ENCODE assay signal across 13 mouse cellular contexts in the genomic region with DNA sequence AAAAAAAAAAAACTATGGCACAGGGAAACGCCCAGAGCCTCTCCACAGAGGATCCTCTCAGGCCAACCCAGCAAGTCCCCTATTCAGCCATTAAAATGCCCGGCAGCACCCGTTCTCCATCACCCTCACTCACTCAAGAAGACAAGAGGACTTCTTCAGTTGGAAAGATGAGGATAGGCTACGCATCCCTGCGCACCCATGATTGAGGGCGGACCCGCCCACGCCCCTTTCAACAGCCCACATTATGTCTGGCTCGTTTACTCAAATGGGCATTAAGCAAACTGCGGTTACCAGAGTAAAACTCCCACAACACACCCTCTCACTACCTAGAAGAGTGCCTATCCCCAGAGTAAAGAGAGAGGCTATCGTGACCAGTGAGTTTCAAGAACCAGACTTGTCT. TPM values are rescaled to one million over a fixed set of nuclear protein-coding genes. Genes with fewer than 3 reads are reported as not detected.
A peak's percentile ranks its signal among the peaks of the same experiment; 100 is the strongest.
DNase-seq lines count a peak whose midpoint lies in the region; ATAC-seq and TF ChIP-seq lines count a peak whose summit lies in the region.
"Had no signal": no experiment of that assay in that cellular context is flagged by ENCODE, and none has a peak within 500 bp of the region (broad histone marks: within the 10 kb centered on the region; RNA-seq: fewer than 3 reads in every experiment).

No protein-coding gene starts in this region.

- peak overlapping the region; percentile 55; the same call in 1 of the 2 replicates for H3K4me3 ChIP-seq in layer of hippocampus, adult 2 months
- peak overlapping the region; percentile 40; the same call in 1 of the 2 replicates for H3K4me3 ChIP-seq in embryonic facial prominence, embryonic 14.5 days (ENCODE audit: low read depth, low read length)
- H3K4me3 ChIP-seq in hindbrain, embryonic 13.5 days: peak overlapping the region; percentile 45
- peak overlapping the region; percentile 59 for H3K4me3 ChIP-seq in midbrain, embryonic 16.5 days (ENCODE audit: low read depth, low read length)
- H3K4me3 ChIP-seq: erythroblast, embryonic 14.5 days had no signal

- peak in 1 of 2 experiments; percentile 29 for DNase-seq in layer of hippocampus, adult 2 months (ENCODE audit: low spot score in 2 of 2)
- no peak for DNase-seq in layer of hippocampus, postnatal 14 days (ENCODE audit: low spot score in 2 of 2)
- no peak for DNase-seq in embryonic facial prominence, embryonic 14.5 days (ENCODE audit: low spot score)
- DNase-seq in gastrocnemius, postnatal 14 days: no peak
- no peak for DNase-seq in spleen, postnatal 14 days (ENCODE audit: low spot score in 2 of 2)
- no peak for DNase-seq in layer of hippocampus, postnatal 36 days
- DNase-seq: kidney, adult 9 months had no signal

- TF ChIP-seq CTCF in layer of hippocampus, adult 2 months (conservative IDR thresholded peaks at IDR 0.05): no peak

- H3K9ac ChIP-seq in embryonic facial prominence, embryonic 14.5 days (ENCODE audit: low read depth, low read length): no peak overlapping the region; the same call in 1 of the 2 replicates
- no peak overlapping the region for H3K9ac ChIP-seq in hindbrain, embryonic 13.5 days
- H3K9ac ChIP-seq in midbrain, embryonic 16.5 days (ENCODE audit: low read depth, low read length): no peak overlapping the region
- H3K9ac ChIP-seq: liver, embryonic 14.5 days had no signal

- intact Hi-C loops in gastrocnemius, postnatal 14 days (cut with DNase I; ENCODE audit: low total_unique reads): no loop called here

- H3K9me3 ChIP-seq in embryonic facial prominence, embryonic 14.5 days (ENCODE audit: control insufficient read depth, low read length): no peaks in the 10 kb centered on the region
- no peaks in the 10 kb centered on the region for H3K9me3 ChIP-seq in hindbrain, embryonic 13.5 days
- H3K9me3 ChIP-seq in midbrain, embryonic 16.5 days (replicated peaks; ENCODE audit: control insufficient read depth, low read length, poor library complexity, severe bottlenecking): no peaks in the 10 kb centered on the region

- H3K4me2 ChIP-seq in embryonic facial prominence, embryonic 14.5 days (ENCODE audit: low read depth, low read length): peak overlapping the region; percentile 92
- H3K4me2 ChIP-seq in hindbrain, embryonic 13.5 days: peak overlapping the region; percentile 73
- H3K4me2 ChIP-seq in midbrain, embryonic 16.5 days (ENCODE audit: low read length): peak overlapping the region; percentile 98

- H3K27me3 ChIP-seq in embryonic facial prominence, embryonic 14.5 days (replicated peaks; ENCODE audit: control insufficient read depth, insufficient read depth, low read length): peaks cover 6% of the 10 kb centered on the region; the same call in 1 of the 2 replicates
- H3K27me3 ChIP-seq in hindbrain, embryonic 13.5 days: peaks cover 17% of the 10 kb centered on the region
- H3K27me3 ChIP-seq in midbrain, embryonic 16.5 days (ENCODE audit: control insufficient read depth, insufficient read depth, low read depth, low read length): no peaks in the 10 kb centered on the region

- 47% methylated on average over 11 of the region's 11 CpGs for WGBS in embryonic facial prominence, embryonic 14.5 days
- WGBS in hindbrain, embryonic 13.5 days: 23% methylated on average over 11 of the region's 11 CpGs
- 35% methylated on average over 11 of the region's 11 CpGs for whole genome bisulfite sequencing in midbrain, embryonic 16.5 days

- no peaks in the 10 kb centered on the region for H3K36me3 ChIP-seq in embryonic facial prominence, embryonic 14.5 days (ENCODE audit: control insufficient read depth, insufficient read depth, low read length)
- no peaks in the 10 kb centered on the region for H3K36me3 ChIP-seq in hindbrain, embryonic 13.5 days
- no peaks in the 10 kb centered on the region for H3K36me3 ChIP-seq in midbrain, embryonic 16.5 days (ENCODE audit: control insufficient read depth, insufficient read depth, low read length)

- 0 out of 2 replicates have a peak, but pooled peaks cover 4% of the 10 kb centered on the region for H3K4me1 ChIP-seq in embryonic facial prominence, embryonic 14.5 days (ENCODE audit: control insufficient read depth, insufficient read depth, low read length)
- H3K4me1 ChIP-seq in hindbrain, embryonic 13.5 days (replicated peaks): peaks cover 13% of the 10 kb centered on the region
- no peaks in the 10 kb centered on the region for H3K4me1 ChIP-seq in midbrain, embryonic 16.5 days (ENCODE audit: control insufficient read depth, insufficient read depth, low read length)

- peak overlapping the region; percentile 80 for H3K27ac ChIP-seq in layer of hippocampus, adult 2 months
- no peak overlapping the region for H3K27ac ChIP-seq in embryonic facial prominence, embryonic 14.5 days (replicated peaks; ENCODE audit: low read depth, low read length)
- H3K27ac ChIP-seq in hindbrain, embryonic 13.5 days: no peak overlapping the region
- no peak overlapping the region for H3K27ac ChIP-seq in midbrain, embryonic 16.5 days (ENCODE audit: low read length)
- H3K27ac ChIP-seq: liver, embryonic 14.5 days had no signal

- peak; percentile 12; the same call in 1 of the 2 replicates for ATAC-seq in embryonic facial prominence, embryonic 14.5 days (ENCODE audit: low read depth)
- peak; percentile 46; the same call in 1 of the 2 replicates for ATAC-seq in hindbrain, embryonic 13.5 days (ENCODE audit: low FRiP score)
- 0 out of 2 replicates have a peak, but pooled peaks have one; percentile 16 for ATAC-seq in midbrain, embryonic 16.5 days
- ATAC-seq: Patski had no signal

RNA-seq across cellular contexts. Expression of a gene that starts 26.2 kb away (rescaled TPM):
- 100 to 1,000 TPM; 120 to 127 TPM for total RNA-seq in layer of hippocampus, adult 2 months (2021)
- total RNA-seq in layer of hippocampus, postnatal 14 days (2021): 100 to 1,000 TPM; 179 to 203 TPM
- polyA plus RNA-seq in embryonic facial prominence, embryonic 14.5 days (2014; fragmentation: Nextera tagmentation; extraction: Ambion mirVana): 1.3 and 1.5 TPM in 2 replicates
- polyA plus RNA-seq in hindbrain, embryonic 13.5 days (2015; fragmentation: Nextera tagmentation; extraction: Ambion mirVana): 4.1 and 4.2 TPM in 2 replicates
- polyA plus RNA-seq in midbrain, embryonic 16.5 days (2015; fragmentation: Nextera tagmentation; extraction: Ambion mirVana): 7.2 and 8.3 TPM in 2 replicates
- 1 to 10 TPM; 1.4 to 2.2 TPM for total RNA-seq in gastrocnemius, postnatal 14 days (2021)
- 100 to 1,000 TPM; 120 to 131 TPM for total RNA-seq in layer of hippocampus, postnatal 36 days (2021)
- total RNA-seq: neutrophil, adult 5-6 weeks had no signal
- polyA plus RNA-seq: erythroblast, embryonic 14.5 days had no signal

RNA-seq across cellular contexts. Expression of a gene that starts 49.6 kb away (rescaled TPM):
- 1 to 10 TPM; 1.9 to 2.8 TPM for total RNA-seq in layer of hippocampus, adult 2 months (2021)
- total RNA-seq in layer of hippocampus, postnatal 14 days (2021): 1 to 10 TPM; 4.3 to 4.7 TPM
- polyA plus RNA-seq in embryonic facial prominence, embryonic 14.5 days (2014; fragmentation: Nextera tagmentation; extraction: Ambion mirVana): 283 and 285 TPM in 2 replicates
- 76.0 and 78.7 TPM in 2 replicates for polyA plus RNA-seq in hindbrain, embryonic 13.5 days (2015; fragmentation: Nextera tagmentation; extraction: Ambion mirVana)
- polyA plus RNA-seq in midbrain, embryonic 16.5 days (2015; fragmentation: Nextera tagmentation; extraction: Ambion mirVana): 26.3 and 35.8 TPM in 2 replicates
- total RNA-seq in gastrocnemius, postnatal 14 days (2021): 1 to 10 TPM; 6.8 to 7.1 TPM
- total RNA-seq in layer of hippocampus, postnatal 36 days (2021): 1 to 10 TPM; 1.2 to 2.9 TPM

RNA-seq across cellular contexts. Expression of a gene that starts 56.1 kb away (rescaled TPM):
- 10 to 100 TPM; 22.5 to 22.9 TPM for total RNA-seq in layer of hippocampus, adult 2 months (2021)
- 10 to 100 TPM; 16.6 to 18.8 TPM for total RNA-seq in layer of hippocampus, postnatal 14 days (2021)
- 30.8 and 31.4 TPM in 2 replicates for polyA plus RNA-seq in embryonic facial prominence, embryonic 14.5 days (2014; fragmentation: Nextera tagmentation; extraction: Ambion mirVana)
- 31.9 and 33.1 TPM in 2 replicates for polyA plus RNA-seq in hindbrain, embryonic 13.5 days (2015; fragmentation: Nextera tagmentation; extraction: Ambion mirVana)
- polyA plus RNA-seq in midbrain, embryonic 16.5 days (2015; fragmentation: Nextera tagmentation; extraction: Ambion mirVana): 29.4 and 33.6 TPM in 2 replicates
- 1 to 10 TPM; 8.6 to 9.5 TPM for total RNA-seq in gastrocnemius, postnatal 14 days (2021)
- 10 to 100 TPM; 18.2 to 19.7 TPM for total RNA-seq in layer of hippocampus, postnatal 36 days (2021)

Comparison
In these comparisons a context has a peak if more than half of its experiments do, and no peak if none do; other contexts are left out.
1. RNA of a gene that starts 26.2 kb away (total RNA-seq): 179 to 203 TPM in layer of hippocampus, postnatal 14 days, 120 to 131 TPM in layer of hippocampus, postnatal 36 days and 120 to 127 TPM in layer of hippocampus, adult 2 months; 1.4 to 2.2 TPM in gastrocnemius, postnatal 14 days; every median in the first group is over 10 times any median in the second.
2. Peak in every context shown above with its lines, with median percentiles within 50 percentile points of each other: H3K4me3 ChIP-seq, ATAC-seq and H3K4me2 ChIP-seq.